Mouse (Mus musculus) midbrain, embryonic 16.5 days (tissue): ENCODE data around the gene Pbld2. TPM values are rescaled to one million over a fixed set of nuclear protein-coding genes. Genes with fewer than 3 reads are reported as not detected.

Source experiments
- ATAC-seq: fragments of 200-750 bp; cut with Nextera tagmentation; 2 replicates; pipeline ENCODE4 v1.8.0; 2017; ENCODE audit warnings: moderate TSS enrichment
- H3K27ac ChIP-seq: fragments of 300-500 bp; sonication (generic); 2 replicates; pipeline ENCODE4 v1.5.1; 2014; ENCODE audit warnings: mild to moderate bottlenecking, low read length, mixed read lengths
- H3K27me3 ChIP-seq: fragments of 300-500 bp; sonication (generic); 2 replicates; pipeline ENCODE4 v1.6.1; 2014; ENCODE audit warnings: low read depth, low read length, mixed read lengths; ENCODE audit not compliant: control insufficient read depth, insufficient read depth
- H3K36me3 ChIP-seq: fragments of 300-500 bp; sonication (generic); 2 replicates; pipeline ENCODE4 v1.6.1; 2014; ENCODE audit warnings: mild to moderate bottlenecking, low read length, moderate library complexity, mixed read lengths; ENCODE audit not compliant: control insufficient read depth, insufficient read depth
- H3K4me1 ChIP-seq: fragments of 300-500 bp; sonication (generic); 2 replicates; pipeline ENCODE4 v1.6.1; 2014; ENCODE audit warnings: mild to moderate bottlenecking, low read length, mixed read lengths; ENCODE audit not compliant: control insufficient read depth, insufficient read depth
- H3K4me2 ChIP-seq: fragments of 300-500 bp; sonication (generic); 2 replicates; pipeline ENCODE4 v1.6.1; 2014; ENCODE audit warnings: mild to moderate bottlenecking, low read length, mixed read lengths
- H3K4me3 ChIP-seq: fragments of 300-500 bp; sonication (generic); 2 replicates; pipeline ENCODE4 v1.5.1; 2014; ENCODE audit warnings: low read depth, mild to moderate bottlenecking, low read length, moderate library complexity, mixed read lengths
- H3K9ac ChIP-seq: fragments of 300-500 bp; sonication (generic); 2 replicates; pipeline ENCODE4 v1.6.1; 2014; ENCODE audit warnings: low read depth, low read length, mixed read lengths
- H3K9me3 ChIP-seq: fragments of 300-500 bp; sonication (generic); replicated peaks from 2 replicates; pipeline ENCODE4 v1.6.1; 2014; ENCODE audit warnings: mild to moderate bottlenecking, low read length, mixed read lengths; ENCODE audit not compliant: control insufficient read depth, poor library complexity, severe bottlenecking
- WGBS: fragments of 180-500 bp; shearing (Covaris S2); extraction: QIAGEN DNeasy Blood & Tissue Kit; methylation state at CpG from one replicate; pipeline ENCODE4 v1.1.7; 2014; 5-methylcytosine and 5-hydroxymethylcytosine counted together
- polyA plus RNA-seq: library from polyadenylated mRNA; unstranded; fragments of >200 nt; fragmentation: Nextera tagmentation; extraction: Ambion mirVana; gene quantifications from 2 replicates; pipeline ENCODE4 v1.2.1, GENCODE M21; 2015

Pbld2 gene
- polyA plus RNA-seq, 1 experiment from 2014 or later = 0.77 TPM

- Histone ChIP-seq H3K9ac (peak overlapping the region; percentile 98; the same call in 1 of the 2 replicates), H3K4me3 (peak overlapping the region; percentile 96), H3K27ac (no peak overlapping the region), H3K9me3 (no peaks in the 10 kb centered on the region), H3K27me3 (no peaks in the 10 kb centered on the region), H3K4me1 (peaks cover 47% of the 10 kb centered on the region), H3K36me3 (peaks cover 3% of the 10 kb centered on the region; the same call in 1 of the 2 replicates), H3K4me2 (peak overlapping the region; percentile 71)
- 25% methylated on average over 4 of the region's 4 CpGs for WGBS
- no peak for ATAC-seq
Observed at GRCm38 (mm10) chr10:63021702-63022101, 2.4 kb upstream of the Pbld2 start.

- H3K4me3 ChIP-seq = peak overlapping the region; percentile 96
- ATAC-seq = no peak
- peaks cover 3% of the 10 kb centered on the region; the same call in 1 of the 2 replicates for H3K36me3 ChIP-seq
- under 1% methylated on average over 27 of the region's 27 CpGs for WGBS
- no peaks in the 10 kb centered on the region for H3K9me3 ChIP-seq
- H3K27ac ChIP-seq = peak overlapping the region; percentile 100
- peak overlapping the region; percentile 71 for H3K4me2 ChIP-seq
- H3K4me1 ChIP-seq = peaks cover 55% of the 10 kb centered on the region
- H3K9ac ChIP-seq = peak overlapping the region; percentile 98
- no peaks in the 10 kb centered on the region for H3K27me3 ChIP-seq
Observed at GRCm38 (mm10) chr10:63022541-63023120, 1.5 kb upstream of the Pbld2 start.

- Histone ChIP-seq H3K36me3 (no peaks in the 10 kb centered on the region), H3K9ac (peak overlapping the region; percentile 98), H3K9me3 (no peaks in the 10 kb centered on the region), H3K4me1 (peaks cover 55% of the 10 kb centered on the region), H3K27me3 (no peaks in the 10 kb centered on the region), H3K27ac (peak overlapping the region; percentile 100), H3K4me3 (peak overlapping the region; percentile 96), H3K4me2 (peak overlapping the region; percentile 71)
- ATAC-seq = peak; percentile 46
- WGBS = under 1% methylated on average over 66 of the region's 68 CpGs
Observed at GRCm38 (mm10) chr10:63023121-63023748, 880 bp upstream of the Pbld2 start.

- Histone ChIP-seq H3K27ac (peak overlapping the region; percentile 100), H3K4me3 (peak overlapping the region; percentile 96), H3K4me1 (peaks cover 56% of the 10 kb centered on the region), H3K9ac (peak overlapping the region; percentile 78), H3K4me2 (peak overlapping the region; percentile 74), H3K9me3 (no peaks in the 10 kb centered on the region), H3K27me3 (no peaks in the 10 kb centered on the region), H3K36me3 (no peaks in the 10 kb centered on the region)
- peak; percentile 61 for ATAC-seq
- WGBS = 0% methylated on average over 8 of the region's 8 CpGs
Observed at GRCm38 (mm10) chr10:63024580-63024910, 430 bp downstream of the Pbld2 start.

- peak overlapping the region; percentile 100 for H3K27ac ChIP-seq
- no peak for ATAC-seq
- 22% methylated on average over 2 of the region's 2 CpGs for WGBS
Observed at GRCm38 (mm10) chr10:63025016-63025415, 901 bp downstream of the Pbld2 start.

GRCm38 (mm10) chr10:63025491-63026011 is 1.4 kb downstream of the Pbld2 start:
- peaks cover 47% of the 10 kb centered on the region for H3K4me1 ChIP-seq
- H3K9ac ChIP-seq = peak overlapping the region; percentile 7; the same call in 1 of the 2 replicates
- peak overlapping the region; percentile 74 for H3K4me2 ChIP-seq
- peak overlapping the region; percentile 100 for H3K27ac ChIP-seq
- no peaks in the 10 kb centered on the region for H3K9me3 ChIP-seq
- peak overlapping the region; percentile 96 for H3K4me3 ChIP-seq
- ATAC-seq = no peak
- no peaks in the 10 kb centered on the region for H3K27me3 ChIP-seq
- WGBS = 7% methylated on average over 6 of the region's 6 CpGs
- H3K36me3 ChIP-seq = no peaks in the 10 kb centered on the region

More at GRCm38 (mm10) chr10:63025016-63025415, 901 bp downstream of the Pbld2 start:
- peaks cover 53% of the 10 kb centered on the region for H3K4me1 ChIP-seq
- H3K27me3 ChIP-seq = no peaks in the 10 kb centered on the region
- peak overlapping the region; percentile 96 for H3K4me3 ChIP-seq
- no peaks in the 10 kb centered on the region for H3K36me3 ChIP-seq
- H3K9me3 ChIP-seq = no peaks in the 10 kb centered on the region
- H3K9ac ChIP-seq = peak overlapping the region; percentile 78
- H3K4me2 ChIP-seq = peak overlapping the region; percentile 74

- Histone ChIP-seq H3K27me3 (no peaks in the 10 kb centered on the region), H3K4me2 (peak overlapping the region; percentile 74), H3K27ac (peak overlapping the region; percentile 100), H3K9ac (peak overlapping the region; percentile 13; the same call in 1 of the 2 replicates), H3K9me3 (no peaks in the 10 kb centered on the region), H3K4me1 (peaks cover 41% of the 10 kb centered on the region), H3K36me3 (no peaks in the 10 kb centered on the region), H3K4me3 (peak overlapping the region; percentile 7; the same call in 1 of the 2 replicates)
- no peak for ATAC-seq
- WGBS = 5% methylated on average over 8 of the region's 8 CpGs
Observed at GRCm38 (mm10) chr10:63026156-63026794, 2.2 kb downstream of the Pbld2 start.

GRCm38 (mm10) chr10:63026795-63027160 is 2.7 kb downstream of the Pbld2 start:
- no peaks in the 10 kb centered on the region for H3K27me3 ChIP-seq
- no peaks in the 10 kb centered on the region for H3K9me3 ChIP-seq
- peaks cover 37% of the 10 kb centered on the region for H3K4me1 ChIP-seq
- peak overlapping the region; percentile 100 for H3K27ac ChIP-seq
- H3K4me3 ChIP-seq = no peak overlapping the region; the same call in 1 of the 2 replicates
- no peaks in the 10 kb centered on the region for H3K36me3 ChIP-seq
- WGBS = 19% methylated on average over 6 of the region's 6 CpGs
- H3K4me2 ChIP-seq = peak overlapping the region; percentile 74
- H3K9ac ChIP-seq = no peak overlapping the region
- ATAC-seq = no peak
